Mouse (Mus musculus) gastrocnemius, adult 18-20 months (tissue): ENCODE measurements around the gene Grid2. TPM values are rescaled to one million over a fixed set of nuclear protein-coding genes. Genes with fewer than 3 reads are reported as not detected.

Source experiments
- DNase-seq: peaks from one replicate; pipeline ENCODE4 v3.0.0; 2021; ENCODE audit warnings: low spot score
- total RNA-seq, 2 experiments: library from RNA; stranded (reverse); gene quantifications; 2 replicates each; pipeline ENCODE4 v1.2.3; 2021

Gene Grid2
- total RNA-seq, 2 experiments from 2014 or later: 0.07 to 0.12 TPM

GRCm38 (mm10) chr6:64596835-64597234, 1341.2 kb downstream of the Grid2 start:
- no peak for DNase-seq

GRCm38 (mm10) chr6:64598144-64598561, 1342.5 kb downstream of the Grid2 start:
- no peak for DNase-seq

GRCm38 (mm10) chr6:64605753-64606152, 1350.1 kb downstream of the Grid2 start:
- no peak for DNase-seq

GRCm38 (mm10) chr6:64607041-64607440, 1351.4 kb downstream of the Grid2 start:
- no peak for DNase-seq

GRCm38 (mm10) chr6:64607942-64608341, 1352.3 kb downstream of the Grid2 start:
- no peak for DNase-seq

GRCm38 (mm10) chr6:64616843-64617242, 1361.2 kb downstream of the Grid2 start:
- DNase-seq: no peak

- no peak for DNase-seq
Observed at GRCm38 (mm10) chr6:64617417-64618135, 1361.9 kb downstream of the Grid2 start.

GRCm38 (mm10) chr6:64623404-64623803, 1367.7 kb downstream of the Grid2 start:
- no peak for DNase-seq

- no peak for DNase-seq
Observed at GRCm38 (mm10) chr6:64647661-64648060, 1392.0 kb downstream of the Grid2 start.

GRCm38 (mm10) chr6:64648196-64648595, 1392.5 kb downstream of the Grid2 start:
- no peak for DNase-seq

GRCm38 (mm10) chr6:64649296-64650226, 1393.9 kb downstream of the Grid2 start:
- peak; percentile 55 for DNase-seq

- no peak for DNase-seq
Observed at GRCm38 (mm10) chr6:64650765-64651164, 1395.1 kb downstream of the Grid2 start.

GRCm38 (mm10) chr6:64671010-64671409, 1415.3 kb downstream of the Grid2 start:
- DNase-seq: no peak

GRCm38 (mm10) chr6:64678815-64679214, 1423.1 kb downstream of the Grid2 start:
- no peak for DNase-seq

- no peak for DNase-seq
Observed at GRCm38 (mm10) chr6:64683974-64684373, 1428.3 kb downstream of the Grid2 start.

- DNase-seq: no peak
Observed at GRCm38 (mm10) chr6:64684973-64685372, 1429.3 kb downstream of the Grid2 start.

GRCm38 (mm10) chr6:64688181-64688944, 1432.7 kb downstream of the Grid2 start:
- no peak for DNase-seq

GRCm38 (mm10) chr6:64694688-64695087, 1439.0 kb downstream of the Grid2 start:
- no peak for DNase-seq

- DNase-seq: no peak
Observed at GRCm38 (mm10) chr6:64703659-64704058, 1448.0 kb downstream of the Grid2 start.

- no peak for DNase-seq
Observed at GRCm38 (mm10) chr6:64727751-64728403, 1472.2 kb downstream of the Grid2 start.
